Mouse (Mus musculus): ENCODE measurements at regions not wholly inside any gene's neighbourhood (a gene's known extent, or its start where the extent isn't known, plus 50 kb on each side); places are given as distances from the start of the nearest gene placed in this dataset.

- DNase-seq: peak; percentile 65
- Histone ChIP-seq H3K9me3 (ENCODE audit: low read length) (no peaks in the 10 kb centered on the region), H3K9ac (no peak overlapping the region), H3K36me3 (ENCODE audit: insufficient read depth) (no peaks in the 10 kb centered on the region), H3K4me3 (ENCODE audit: low read depth, low read length) (no peak overlapping the region), H3K4me1 (ENCODE audit: insufficient read depth) (peaks cover 4% of the 10 kb centered on the region; the same call in 1 of the 2 replicates), H3K4me2 (ENCODE audit: low read depth) (no peak overlapping the region), H3K27me3 (ENCODE audit: insufficient read depth, low read length) (no peaks in the 10 kb centered on the region), H3K27ac (ENCODE audit: low read depth, low read length) (no peak overlapping the region)
- no peak for TF ChIP-seq CTCF (IDR thresholded peaks at IDR 0.05; ENCODE audit: low read depth)
- peak; percentile 82 for ATAC-seq
- WGBS: 27% methylated on average over 6 of the region's 6 CpGs
Observed at GRCm38 (mm10) chr4:11889039-11889600, 91.9 kb downstream of the Gm10604 start.

GRCm38 (mm10) chr4:11887377-11887776 lies 93.7 kb downstream of the Gm10604 start:
- DNase-seq (no peak), ATAC-seq (peak; percentile 64; the same call in 1 of the 2 replicates)
- Histone ChIP-seq H3K4me1 (ENCODE audit: insufficient read depth) (peaks cover 4% of the 10 kb centered on the region; the same call in 1 of the 2 replicates), H3K9me3 (ENCODE audit: low read length) (no peaks in the 10 kb centered on the region), H3K36me3 (ENCODE audit: insufficient read depth) (no peaks in the 10 kb centered on the region), H3K4me3 (ENCODE audit: low read depth, low read length) (no peak overlapping the region), H3K4me2 (ENCODE audit: low read depth) (no peak overlapping the region), H3K27me3 (ENCODE audit: insufficient read depth, low read length) (no peaks in the 10 kb centered on the region), H3K9ac (no peak overlapping the region), H3K27ac (ENCODE audit: low read depth, low read length) (no peak overlapping the region)
- WGBS: 3% methylated on average over 1 of the region's 1 CpGs
- no peak for TF ChIP-seq CTCF (IDR thresholded peaks at IDR 0.05; ENCODE audit: low read depth)

GRCm38 (mm10) chr4:11885499-11885898 lies 95.6 kb downstream of the Gm10604 start:
- ATAC-seq: no peak
- Histone ChIP-seq H3K9ac (no peak overlapping the region), H3K9me3 (ENCODE audit: low read length) (no peaks in the 10 kb centered on the region), H3K27me3 (ENCODE audit: insufficient read depth, low read length) (no peaks in the 10 kb centered on the region), H3K4me3 (ENCODE audit: low read depth, low read length) (no peak overlapping the region), H3K4me2 (ENCODE audit: low read depth) (no peak overlapping the region), H3K36me3 (ENCODE audit: insufficient read depth) (no peaks in the 10 kb centered on the region), H3K4me1 (ENCODE audit: insufficient read depth) (peaks cover 4% of the 10 kb centered on the region; the same call in 1 of the 2 replicates), H3K27ac (ENCODE audit: low read depth, low read length) (no peak overlapping the region)
- DNase-seq: no peak
- no peak for TF ChIP-seq CTCF (IDR thresholded peaks at IDR 0.05; ENCODE audit: low read depth)
- 82% methylated on average over 4 of the region's 4 CpGs for WGBS

GRCm38 (mm10) chr4:11884818-11885217 lies 96.2 kb downstream of the Gm10604 start:
- Histone ChIP-seq H3K9ac (no peak overlapping the region), H3K27ac (ENCODE audit: low read depth, low read length) (no peak overlapping the region), H3K9me3 (ENCODE audit: low read length) (no peaks in the 10 kb centered on the region), H3K27me3 (ENCODE audit: insufficient read depth, low read length) (no peaks in the 10 kb centered on the region), H3K4me2 (ENCODE audit: low read depth) (no peak overlapping the region), H3K4me3 (ENCODE audit: low read depth, low read length) (no peak overlapping the region), H3K36me3 (ENCODE audit: insufficient read depth) (no peaks in the 10 kb centered on the region), H3K4me1 (ENCODE audit: insufficient read depth) (peaks cover 4% of the 10 kb centered on the region; the same call in 1 of the 2 replicates)
- DNase-seq: no peak
- ATAC-seq: no peak
- no peak for TF ChIP-seq CTCF (IDR thresholded peaks at IDR 0.05; ENCODE audit: low read depth)
- whole genome bisulfite sequencing: 70% methylated on average over 7 of the region's 7 CpGs

GRCm38 (mm10) chr4:11883295-11883694 lies 97.8 kb downstream of the Gm10604 start:
- H3K9ac ChIP-seq: no peak overlapping the region
- ATAC-seq (no peak), DNase-seq (no peak)
- no peak overlapping the region for H3K27ac ChIP-seq (ENCODE audit: low read depth, low read length)
- no peak overlapping the region for H3K4me3 ChIP-seq (ENCODE audit: low read depth, low read length)
- no peaks in the 10 kb centered on the region for H3K9me3 ChIP-seq (ENCODE audit: low read length)
- WGBS: 62% methylated on average over 5 of the region's 5 CpGs
- H3K36me3 ChIP-seq (ENCODE audit: insufficient read depth): no peaks in the 10 kb centered on the region
- peaks cover under 1% of the 10 kb centered on the region; the same call in 1 of the 2 replicates for H3K4me1 ChIP-seq (ENCODE audit: insufficient read depth)
- no peaks in the 10 kb centered on the region for H3K27me3 ChIP-seq (ENCODE audit: insufficient read depth, low read length)
- no peak for TF ChIP-seq CTCF (IDR thresholded peaks at IDR 0.05; ENCODE audit: low read depth)
- no peak overlapping the region for H3K4me2 ChIP-seq (ENCODE audit: low read depth)

GRCm38 (mm10) chr4:11882666-11883065 lies 98.4 kb downstream of the Gm10604 start:
- ATAC-seq (no peak), DNase-seq (no peak)
- no peak overlapping the region for H3K4me2 ChIP-seq (ENCODE audit: low read depth)
- no peaks in the 10 kb centered on the region for H3K36me3 ChIP-seq (ENCODE audit: insufficient read depth)
- H3K9me3 ChIP-seq (ENCODE audit: low read length): no peaks in the 10 kb centered on the region
- WGBS: 92% methylated on average over 3 of the region's 3 CpGs
- H3K27ac ChIP-seq (ENCODE audit: low read depth, low read length): no peak overlapping the region
- TF ChIP-seq CTCF (IDR thresholded peaks at IDR 0.05; ENCODE audit: low read depth): no peak
- H3K9ac ChIP-seq: no peak overlapping the region
- H3K27me3 ChIP-seq (ENCODE audit: insufficient read depth, low read length): no peaks in the 10 kb centered on the region
- H3K4me1 ChIP-seq (ENCODE audit: insufficient read depth): no peaks in the 10 kb centered on the region
- H3K4me3 ChIP-seq (ENCODE audit: low read depth, low read length): no peak overlapping the region

- no peaks in the 10 kb centered on the region for H3K36me3 ChIP-seq (ENCODE audit: insufficient read depth)
- H3K9me3 ChIP-seq (ENCODE audit: low read length): no peaks in the 10 kb centered on the region
- H3K27me3 ChIP-seq (ENCODE audit: insufficient read depth, low read length): no peaks in the 10 kb centered on the region
- DNase-seq (no peak), ATAC-seq (no peak)
- no peak overlapping the region for H3K9ac ChIP-seq
- H3K4me3 ChIP-seq (ENCODE audit: low read depth, low read length): no peak overlapping the region
- H3K4me1 ChIP-seq (ENCODE audit: insufficient read depth): no peaks in the 10 kb centered on the region
- no peak for TF ChIP-seq CTCF (IDR thresholded peaks at IDR 0.05; ENCODE audit: low read depth)
- no peak overlapping the region for H3K27ac ChIP-seq (ENCODE audit: low read depth, low read length)
- WGBS: 83% methylated on average over 6 of the region's 6 CpGs
- no peak overlapping the region for H3K4me2 ChIP-seq (ENCODE audit: low read depth)
Observed at GRCm38 (mm10) chr4:11878638-11879037, 102.4 kb downstream of the Gm10604 start.
